Mouse (Mus musculus): ENCODE data around the gene Prr14l. TPM values are rescaled to one million over a fixed set of nuclear protein-coding genes. Genes with fewer than 3 reads are reported as not detected.
A peak's percentile ranks its signal among the peaks of the same experiment; 100 is the strongest.
"Not testable (repeated sequence)": the region's sequence is repeated elsewhere in the genome, so short reads cannot be mapped to it uniquely, and the experiment has no call there.

Gene Prr14l
- polyA plus RNA-seq, 2 experiments: 13.9 to 14.9 TPM

DNA sequence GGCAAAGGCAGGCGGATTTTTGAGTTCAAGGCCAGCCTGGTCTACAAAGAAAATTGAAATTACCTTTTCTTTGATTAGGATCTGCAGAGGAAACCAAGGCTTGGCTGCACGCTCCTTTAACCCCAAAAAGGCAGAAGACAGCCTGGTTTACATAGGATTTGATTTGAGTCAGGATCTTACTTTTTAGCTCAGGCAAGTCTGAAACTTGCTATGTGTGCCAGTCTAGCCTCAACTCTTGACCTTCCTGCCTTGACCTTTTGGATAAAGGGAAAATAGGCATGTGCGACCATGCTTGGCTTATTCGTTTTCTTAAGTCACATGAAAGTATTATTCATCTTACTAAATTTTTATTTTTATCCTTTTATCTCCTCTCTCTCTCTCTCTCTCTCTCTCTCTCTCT is 762 bp upstream of the Prr14l start:
- H3K4me2 ChIP-seq (replicated peaks; ENCODE audit: low read depth, low read length, severe bottlenecking): peak overlapping the region; percentile 57; the same call in 1 of the 2 replicates

DNA sequence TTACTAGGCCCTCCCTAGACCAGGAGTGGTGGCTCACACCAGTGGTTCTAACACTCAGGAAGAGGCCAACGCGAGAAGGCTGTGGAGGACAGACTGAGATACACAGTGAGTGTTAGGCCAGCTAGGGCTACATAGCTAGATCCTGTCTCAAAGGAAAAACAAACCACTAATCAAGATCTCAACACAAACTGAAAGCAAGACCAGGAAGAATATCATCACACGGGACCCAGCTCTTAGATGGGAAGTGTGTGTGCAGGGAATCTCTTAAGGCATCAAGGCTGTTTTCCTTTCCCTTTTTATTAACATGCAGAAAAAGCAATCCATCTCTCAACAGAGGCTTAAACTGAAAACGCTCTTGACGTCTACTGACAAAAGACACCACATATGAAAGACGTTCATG is 2.0 kb downstream of the Prr14l start:
- ATAC-seq (ENCODE audit: low FRiP score, low read depth): no peak
- 0 out of 2 replicates have a peak overlapping the region, but pooled peaks have one; percentile 3 for H3K4me2 ChIP-seq (replicated peaks; ENCODE audit: low read depth, low read length, severe bottlenecking)
- no peak overlapping the region for H3K4me3 ChIP-seq (replicated peaks; ENCODE audit: low read length)
- H3K4me1 ChIP-seq (ENCODE audit: control insufficient read depth, insufficient read depth, low read length): no peaks in the 10 kb centered on the region
- 75% methylated on average over 6 of the region's 6 CpGs for WGBS
- H3K27ac ChIP-seq (replicated peaks; ENCODE audit: low read depth, low read length): no peak overlapping the region
- H3K27me3 ChIP-seq (ENCODE audit: control insufficient read depth, insufficient read depth, low read length): no peaks in the 10 kb centered on the region
- no peak for DNase-seq (ENCODE audit: low spot score)
- no peaks in the 10 kb centered on the region for H3K9me3 ChIP-seq (ENCODE audit: control insufficient read depth, low read length)
- no peak for TF ChIP-seq POLR2A (IDR thresholded peaks at IDR 0.05; ENCODE audit: borderline replicate concordance, extremely low read depth, insufficient read depth, insufficient read length)
- peaks cover 12% of the 10 kb centered on the region for H3K36me3 ChIP-seq (ENCODE audit: control insufficient read depth, insufficient read depth, low read length)
- H3K9ac ChIP-seq (ENCODE audit: low read depth, low read length, severe bottlenecking): 0 out of 2 replicates have a peak overlapping the region, but pooled peaks have one; percentile 9

More for the DNA sequence above, 762 bp upstream of the Prr14l start:
- H3K9me3 ChIP-seq (ENCODE audit: control insufficient read depth, low read length): no peaks in the 10 kb centered on the region
- H3K9ac ChIP-seq (ENCODE audit: low read depth, low read length, severe bottlenecking): no peak overlapping the region
- H3K27ac ChIP-seq (replicated peaks; ENCODE audit: low read depth, low read length): no peak overlapping the region
- 88% methylated on average over 4 of the region's 4 CpGs for WGBS
- no peak for DNase-seq (ENCODE audit: low spot score)
- no peaks in the 10 kb centered on the region for H3K4me1 ChIP-seq (ENCODE audit: control insufficient read depth, insufficient read depth, low read length)
- H3K36me3 ChIP-seq (ENCODE audit: control insufficient read depth, insufficient read depth, low read length): peaks cover 10% of the 10 kb centered on the region; the same call in 1 of the 2 replicates
- TF ChIP-seq POLR2A (IDR thresholded peaks at IDR 0.05; ENCODE audit: borderline replicate concordance, extremely low read depth, insufficient read depth, insufficient read length): no peak
- no peak overlapping the region for H3K4me3 ChIP-seq (replicated peaks; ENCODE audit: low read length)
- no peaks in the 10 kb centered on the region for H3K27me3 ChIP-seq (ENCODE audit: control insufficient read depth, insufficient read depth, low read length)
- no peak for ATAC-seq (ENCODE audit: low FRiP score, low read depth)

DNA sequence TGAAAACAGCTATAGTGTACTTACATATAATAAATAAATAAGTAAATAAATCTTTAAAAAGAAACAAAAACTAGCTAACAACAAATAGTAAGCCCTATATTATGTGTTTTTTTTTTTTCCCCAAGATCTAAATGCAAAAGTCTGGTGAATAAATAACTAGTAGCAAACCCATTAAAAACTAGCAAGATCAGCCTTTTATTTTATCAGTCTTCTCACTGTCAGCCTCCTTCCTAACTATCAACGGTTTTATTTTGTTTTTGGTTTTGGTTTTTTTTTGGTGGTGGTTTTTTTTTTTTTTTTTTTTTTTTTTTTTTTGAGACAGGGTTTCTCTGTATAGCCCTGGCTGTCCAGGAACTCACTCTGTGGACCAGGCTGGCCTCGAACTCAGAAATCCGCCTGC is 4.5 kb downstream of the Prr14l start:
- 88% methylated on average over 3 of the region's 3 CpGs for WGBS
- H3K36me3 ChIP-seq (ENCODE audit: control insufficient read depth, insufficient read depth, low read length): peaks cover 25% of the 10 kb centered on the region

DNA sequence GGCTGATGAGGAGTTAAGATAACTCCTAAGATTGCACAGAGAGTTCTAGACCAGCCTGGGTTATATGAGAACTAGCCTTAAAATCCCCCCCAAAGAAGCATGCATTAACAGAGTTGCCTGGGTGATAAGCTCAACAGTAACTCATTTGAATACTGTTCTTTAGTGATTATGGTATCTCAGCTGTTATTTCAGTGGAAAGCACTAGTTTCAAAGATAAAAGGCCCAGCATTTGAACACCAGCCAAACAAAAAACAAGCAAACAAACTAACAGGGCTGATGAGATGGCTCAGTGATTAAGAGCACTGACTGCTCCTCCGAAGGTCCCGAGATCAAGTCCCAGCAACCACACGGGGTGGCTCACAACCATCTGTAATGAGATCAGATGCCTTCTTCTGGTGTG is 4.9 kb downstream of the Prr14l start:
- ATAC-seq (ENCODE audit: low FRiP score, low read depth) (no peak), DNase-seq (ENCODE audit: low spot score) (no peak)
- WGBS: 96% methylated on average over 3 of the region's 3 CpGs
- Histone ChIP-seq H3K4me3 (replicated peaks; ENCODE audit: low read length) (no peak overlapping the region), H3K27ac (replicated peaks; ENCODE audit: low read depth, low read length) (no peak overlapping the region), H3K36me3 (ENCODE audit: control insufficient read depth, insufficient read depth, low read length) (peaks cover 25% of the 10 kb centered on the region), H3K4me1 (ENCODE audit: control insufficient read depth, insufficient read depth, low read length) (no peaks in the 10 kb centered on the region), H3K9ac (ENCODE audit: low read depth, low read length, severe bottlenecking) (no peak overlapping the region), H3K9me3 (ENCODE audit: control insufficient read depth, low read length) (0 out of 2 replicates have a peak, but pooled peaks cover 3% of the 10 kb centered on the region), H3K4me2 (replicated peaks; ENCODE audit: low read depth, low read length, severe bottlenecking) (no peak overlapping the region), H3K27me3 (ENCODE audit: control insufficient read depth, insufficient read depth, low read length) (no peaks in the 10 kb centered on the region)
- no peak for TF ChIP-seq POLR2A (IDR thresholded peaks at IDR 0.05; ENCODE audit: borderline replicate concordance, extremely low read depth, insufficient read depth, insufficient read length)

More for the DNA sequence above, 4.5 kb downstream of the Prr14l start:
- not testable (repeated sequence) for H3K9me3 ChIP-seq (ENCODE audit: control insufficient read depth, low read length); H3K4me2 ChIP-seq (replicated peaks; ENCODE audit: low read depth, low read length, severe bottlenecking); H3K4me3 ChIP-seq (replicated peaks; ENCODE audit: low read length); DNase-seq (ENCODE audit: low spot score); H3K4me1 ChIP-seq (ENCODE audit: control insufficient read depth, insufficient read depth, low read length); H3K27me3 ChIP-seq (ENCODE audit: control insufficient read depth, insufficient read depth, low read length); ATAC-seq (ENCODE audit: low FRiP score, low read depth); H3K27ac ChIP-seq (replicated peaks; ENCODE audit: low read depth, low read length); H3K9ac ChIP-seq (ENCODE audit: low read depth, low read length, severe bottlenecking)

DNA sequence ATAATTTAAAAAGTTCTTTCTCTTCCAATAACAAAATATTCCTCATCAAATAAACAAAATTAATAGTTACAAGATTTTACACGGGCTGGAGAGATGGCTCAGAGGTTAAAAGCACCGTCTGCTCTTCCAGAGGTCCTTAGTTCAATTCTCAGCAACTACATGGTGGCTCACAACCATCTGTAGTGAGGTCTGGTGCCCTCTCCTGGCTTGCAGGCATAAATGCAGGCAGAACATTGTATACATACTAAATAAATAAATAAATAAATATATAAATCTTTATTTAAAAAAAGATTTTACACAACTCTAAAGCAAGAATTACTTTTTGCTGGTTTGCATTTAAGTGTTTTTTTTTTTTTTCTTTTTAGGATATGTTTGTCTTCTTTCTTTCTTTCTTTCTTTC is 14.0 kb downstream of the Prr14l start:
- no peak for TF ChIP-seq POLR2A (IDR thresholded peaks at IDR 0.05; ENCODE audit: borderline replicate concordance, extremely low read depth, insufficient read depth, insufficient read length)
- 94% methylated on average over 2 of the region's 2 CpGs for WGBS
- no peak overlapping the region for H3K4me2 ChIP-seq (replicated peaks; ENCODE audit: low read depth, low read length, severe bottlenecking)
- peaks cover 76% of the 10 kb centered on the region for H3K36me3 ChIP-seq (ENCODE audit: control insufficient read depth, insufficient read depth, low read length)
- H3K9me3 ChIP-seq (ENCODE audit: control insufficient read depth, low read length): no peaks in the 10 kb centered on the region
- no peak overlapping the region for H3K4me3 ChIP-seq (replicated peaks; ENCODE audit: low read length)
- no peaks in the 10 kb centered on the region for H3K4me1 ChIP-seq (ENCODE audit: control insufficient read depth, insufficient read depth, low read length)
- no peak overlapping the region for H3K27ac ChIP-seq (replicated peaks; ENCODE audit: low read depth, low read length)
- no peaks in the 10 kb centered on the region for H3K27me3 ChIP-seq (ENCODE audit: control insufficient read depth, insufficient read depth, low read length)
- H3K9ac ChIP-seq (ENCODE audit: low read depth, low read length, severe bottlenecking): no peak overlapping the region
- ATAC-seq (ENCODE audit: low FRiP score, low read depth) (no peak), DNase-seq (ENCODE audit: low spot score) (no peak)

DNA sequence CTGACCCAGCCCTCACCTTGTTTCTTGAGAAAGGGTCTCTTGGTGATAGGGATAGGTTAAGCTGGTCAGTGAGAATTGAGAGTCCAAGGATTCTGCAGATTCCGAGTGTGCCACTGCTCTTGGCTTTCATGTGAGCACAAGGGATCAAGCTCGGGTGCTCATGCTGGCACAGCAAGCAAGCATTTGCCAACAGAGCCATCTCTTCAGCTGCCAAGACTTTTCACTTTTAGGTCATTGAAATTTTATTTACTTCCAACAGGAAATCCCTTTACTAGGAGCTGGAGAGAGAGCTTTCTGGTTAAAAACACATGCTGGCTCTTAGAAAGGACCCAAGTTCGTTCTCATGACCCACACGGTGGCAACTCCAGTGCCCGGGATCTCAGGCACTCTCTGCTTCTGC is 17.1 kb downstream of the Prr14l start:
- Histone ChIP-seq H3K4me1 (ENCODE audit: control insufficient read depth, insufficient read depth, low read length) (no peaks in the 10 kb centered on the region), H3K9me3 (ENCODE audit: control insufficient read depth, low read length) (no peaks in the 10 kb centered on the region), H3K36me3 (ENCODE audit: control insufficient read depth, insufficient read depth, low read length) (peaks cover 79% of the 10 kb centered on the region), H3K9ac (ENCODE audit: low read depth, low read length, severe bottlenecking) (no peak overlapping the region), H3K4me2 (replicated peaks; ENCODE audit: low read depth, low read length, severe bottlenecking) (no peak overlapping the region), H3K27me3 (ENCODE audit: control insufficient read depth, insufficient read depth, low read length) (no peaks in the 10 kb centered on the region), H3K27ac (replicated peaks; ENCODE audit: low read depth, low read length) (no peak overlapping the region), H3K4me3 (replicated peaks; ENCODE audit: low read length) (no peak overlapping the region)
- ATAC-seq (ENCODE audit: low FRiP score, low read depth) (no peak), DNase-seq (ENCODE audit: low spot score) (no peak)
- WGBS: 72% methylated on average over 5 of the region's 5 CpGs
- no peak for TF ChIP-seq POLR2A (IDR thresholded peaks at IDR 0.05; ENCODE audit: borderline replicate concordance, extremely low read depth, insufficient read depth, insufficient read length)
